Mouse (Mus musculus): ENCODE data around the gene Ogdhl.
"Not testable (repeated sequence)": the region's sequence is repeated elsewhere in the genome, so short reads cannot be mapped to it uniquely, and the experiment has no call there.

Gene Ogdhl

DNA sequence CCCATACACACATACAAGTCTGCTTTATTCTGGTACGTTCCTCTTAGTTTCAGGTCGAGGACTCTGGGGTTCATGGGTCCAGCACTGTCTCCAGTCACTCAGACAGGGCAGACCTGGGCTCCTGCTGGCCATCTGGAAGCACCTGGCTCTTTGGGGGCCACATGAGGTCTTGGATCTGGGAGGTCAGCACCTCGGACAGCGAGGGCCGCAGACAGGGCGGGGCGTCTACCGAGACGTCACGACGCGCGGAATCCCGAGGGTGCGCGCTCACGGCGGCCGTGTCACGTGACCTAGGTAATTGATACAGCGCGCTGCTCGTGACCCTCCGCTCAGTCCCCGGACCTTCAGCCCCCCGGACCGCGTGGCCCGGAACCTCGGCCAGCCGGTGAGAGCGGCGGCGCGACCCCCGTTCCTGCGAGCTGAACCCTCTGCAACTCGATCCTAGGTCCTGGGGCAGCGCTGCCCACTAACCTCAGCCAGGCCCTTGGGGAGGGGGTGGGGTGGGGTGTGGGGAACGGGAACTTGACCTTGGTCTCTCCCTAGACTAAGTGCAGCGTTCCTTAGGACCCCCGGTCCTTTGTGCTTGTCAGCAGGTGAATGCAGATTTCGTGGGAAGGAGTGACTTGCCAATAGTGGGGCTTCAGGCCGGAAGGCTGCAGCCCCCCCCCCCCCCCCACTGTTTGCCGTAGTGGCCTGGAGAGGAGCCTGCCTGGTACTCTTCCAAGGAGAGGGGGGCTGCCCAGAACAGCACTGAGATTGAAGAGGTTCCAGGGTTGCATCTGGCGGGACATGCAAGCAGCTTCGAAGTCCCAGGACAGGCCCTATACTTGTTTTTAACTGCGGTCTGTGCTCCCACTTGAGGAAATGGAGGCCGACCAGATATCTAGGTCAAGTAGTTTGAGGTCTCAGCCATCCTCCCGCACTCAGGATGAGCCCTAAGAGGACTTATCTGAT lies at the start of gene Ogdhl:
Ogdhl (plus strand) TSS at position 288 of the 954 bp plus-strand sequence.
- peak; percentile 74 for DNase-seq

DNA sequence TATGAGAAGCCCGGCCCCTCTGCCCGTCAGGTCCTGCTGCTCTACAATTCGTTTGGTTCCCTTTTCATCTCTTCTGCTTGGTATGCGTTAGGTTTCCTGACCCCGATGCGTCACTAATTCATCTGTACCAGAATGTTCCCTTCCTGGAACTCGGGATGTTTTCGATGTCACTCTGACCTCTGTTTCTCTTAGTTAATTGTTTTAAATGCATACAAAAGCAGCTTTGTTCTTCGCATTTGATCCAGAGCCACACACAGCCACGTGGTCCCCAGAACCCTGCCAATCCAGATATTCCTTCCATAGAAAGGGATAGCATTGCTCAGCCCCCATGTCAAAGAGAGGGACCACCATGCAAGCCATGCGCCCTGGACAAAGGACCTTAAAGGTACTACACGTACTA lies 20.2 kb upstream of the Ogdhl start:
- DNase-seq = no peak

DNA sequence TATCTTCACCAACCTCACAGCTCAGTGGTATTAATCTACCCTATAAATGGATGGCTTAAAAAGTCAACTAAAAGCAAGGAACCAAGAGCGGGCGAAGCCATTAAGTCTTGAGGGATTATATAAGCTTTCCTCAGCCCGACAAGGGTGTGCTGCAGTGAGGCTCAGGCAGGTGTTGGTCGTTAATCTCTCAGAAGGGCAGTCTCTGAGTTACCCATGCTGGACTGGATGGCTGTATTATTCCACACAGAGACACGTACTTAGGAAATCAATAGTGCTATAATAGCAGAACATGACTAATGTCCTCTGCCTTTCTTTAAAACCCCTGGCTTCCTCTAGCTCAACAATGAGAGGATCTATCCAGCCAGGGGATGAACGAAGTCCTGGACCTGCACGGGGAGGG lies 19.4 kb upstream of the Ogdhl start:
- DNase-seq = no peak

DNA sequence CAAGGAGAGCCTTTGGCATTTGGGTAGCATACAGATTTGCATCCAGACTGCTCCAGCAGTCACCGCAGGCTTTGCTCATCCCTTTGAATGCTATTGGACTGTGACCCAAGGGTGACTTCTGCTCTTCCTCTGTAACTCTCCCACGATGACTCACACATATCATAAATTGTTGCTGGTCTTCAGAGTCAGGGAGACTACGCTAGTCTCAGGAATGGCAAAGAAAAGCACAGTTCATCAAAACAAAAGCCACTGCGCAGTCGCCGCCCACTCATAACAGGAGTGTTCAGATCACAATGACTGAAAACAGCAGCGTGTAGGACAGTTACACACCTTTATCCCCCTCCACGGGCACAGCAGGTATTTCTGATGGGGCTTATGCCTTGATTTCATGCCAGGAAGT lies 16.9 kb upstream of the Ogdhl start:
- DNase-seq = no peak

DNA sequence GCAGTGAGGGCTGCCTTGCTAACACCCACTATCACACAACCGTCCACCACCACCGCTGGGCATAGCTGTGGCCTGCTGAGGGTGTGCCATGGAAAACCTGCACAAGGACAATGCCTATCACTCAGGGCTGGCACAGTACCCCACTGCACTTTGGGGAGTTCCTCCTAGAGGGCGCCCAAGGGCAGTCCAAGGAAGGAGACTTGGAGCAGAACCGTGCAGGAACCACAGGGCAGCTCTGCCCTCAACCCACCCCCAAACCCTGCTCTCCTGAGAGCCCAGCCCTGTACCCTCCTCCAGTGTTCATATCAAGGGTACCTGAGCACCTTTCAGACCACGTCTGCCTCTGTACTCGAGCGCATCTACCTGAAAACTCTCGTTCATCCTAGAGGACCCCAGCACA lies 11.9 kb upstream of the Ogdhl start:
- peak; percentile 59 for DNase-seq

DNA sequence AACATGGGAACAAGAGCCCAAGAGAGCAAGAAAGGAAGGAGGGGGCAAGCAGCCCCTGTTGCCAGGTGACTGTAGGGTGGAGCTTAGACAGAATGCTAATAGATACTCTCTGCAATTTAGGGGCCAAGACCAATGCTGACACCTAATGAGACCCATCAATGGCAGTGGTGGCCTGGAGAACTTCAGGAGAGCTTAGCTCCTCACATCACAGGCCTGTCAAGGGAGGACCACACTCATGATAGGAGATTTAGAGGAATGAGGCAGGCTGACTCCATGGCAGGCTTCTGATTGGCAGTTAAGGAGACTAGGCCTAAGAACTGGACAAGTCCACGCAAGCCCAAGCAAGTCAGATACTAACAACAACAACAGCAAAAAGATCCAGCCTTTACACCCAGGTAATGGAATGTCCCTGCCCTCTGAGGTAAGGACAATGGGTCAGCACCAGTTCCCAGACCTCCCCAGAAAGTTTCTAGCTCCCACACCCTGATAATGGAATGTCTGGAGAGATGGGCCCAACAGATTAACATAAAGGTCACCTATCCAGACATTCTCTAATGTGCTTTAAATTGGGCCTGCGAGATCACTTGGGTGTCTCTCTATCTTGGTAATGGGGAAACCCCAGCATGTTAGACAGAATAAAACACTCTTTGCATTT lies 10.3 kb upstream of the Ogdhl start:
- DNase-seq = no peak

DNA sequence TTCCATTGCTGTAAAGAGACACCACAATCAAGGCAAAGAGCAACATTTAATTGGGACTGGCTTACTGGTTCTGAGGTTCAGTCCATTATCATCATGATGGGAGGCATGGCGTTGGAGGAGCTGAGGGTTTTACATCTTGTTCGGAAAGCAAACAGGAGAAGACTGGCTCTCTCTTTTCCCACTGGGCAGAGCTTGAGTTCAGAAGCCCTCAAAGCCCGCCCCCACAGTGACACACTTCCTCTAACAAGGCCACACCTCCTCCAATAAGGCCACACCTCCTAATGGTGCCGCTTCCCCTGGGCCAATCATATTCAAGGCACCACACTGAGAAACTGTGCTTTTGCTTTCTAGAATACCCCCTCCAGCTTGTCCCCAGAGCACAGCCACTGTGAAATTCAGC lies 4.0 kb upstream of the Ogdhl start:
- no peak for DNase-seq

DNA sequence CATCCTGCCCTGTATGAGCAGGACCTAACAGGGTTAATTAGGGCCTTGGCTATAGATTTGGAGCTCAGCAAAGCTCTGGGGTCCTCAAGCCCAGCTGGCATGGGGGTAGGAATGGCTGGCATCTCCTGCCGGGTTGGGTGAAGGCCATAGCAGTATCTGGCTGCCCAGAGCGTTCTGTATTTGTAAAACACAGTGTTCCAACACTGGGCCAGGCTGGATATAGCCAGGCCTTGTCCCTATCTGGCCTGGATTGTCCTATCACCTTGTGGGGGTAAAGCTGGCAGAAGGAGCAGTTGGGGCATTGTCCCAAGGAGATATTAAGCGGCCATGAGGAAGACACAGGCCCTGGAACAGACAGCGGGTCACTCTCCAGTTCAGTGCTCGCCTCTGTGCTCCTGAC lies 1.4 kb downstream of the Ogdhl start:
- DNase-seq = no peak

DNA sequence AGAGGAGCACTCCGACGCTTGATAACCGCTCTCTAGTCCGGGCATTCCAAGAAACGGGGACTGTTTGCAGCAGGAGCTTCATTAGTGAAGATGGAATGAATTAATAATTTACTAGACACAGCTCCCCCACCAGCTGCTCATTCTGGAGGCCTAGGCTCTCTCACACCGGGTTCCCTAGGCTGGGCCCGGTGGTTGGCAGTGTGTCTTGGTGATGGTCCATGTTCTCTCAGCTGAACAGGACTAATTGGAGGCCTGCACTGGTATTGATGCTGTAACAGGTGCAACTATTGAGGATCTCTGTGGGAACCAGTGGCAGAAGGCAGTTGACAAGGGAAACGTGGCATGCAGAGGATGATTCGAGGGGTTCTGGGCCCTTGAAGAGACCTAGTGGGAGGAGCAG lies 5.5 kb downstream of the Ogdhl start:
- no peak for DNase-seq

DNA sequence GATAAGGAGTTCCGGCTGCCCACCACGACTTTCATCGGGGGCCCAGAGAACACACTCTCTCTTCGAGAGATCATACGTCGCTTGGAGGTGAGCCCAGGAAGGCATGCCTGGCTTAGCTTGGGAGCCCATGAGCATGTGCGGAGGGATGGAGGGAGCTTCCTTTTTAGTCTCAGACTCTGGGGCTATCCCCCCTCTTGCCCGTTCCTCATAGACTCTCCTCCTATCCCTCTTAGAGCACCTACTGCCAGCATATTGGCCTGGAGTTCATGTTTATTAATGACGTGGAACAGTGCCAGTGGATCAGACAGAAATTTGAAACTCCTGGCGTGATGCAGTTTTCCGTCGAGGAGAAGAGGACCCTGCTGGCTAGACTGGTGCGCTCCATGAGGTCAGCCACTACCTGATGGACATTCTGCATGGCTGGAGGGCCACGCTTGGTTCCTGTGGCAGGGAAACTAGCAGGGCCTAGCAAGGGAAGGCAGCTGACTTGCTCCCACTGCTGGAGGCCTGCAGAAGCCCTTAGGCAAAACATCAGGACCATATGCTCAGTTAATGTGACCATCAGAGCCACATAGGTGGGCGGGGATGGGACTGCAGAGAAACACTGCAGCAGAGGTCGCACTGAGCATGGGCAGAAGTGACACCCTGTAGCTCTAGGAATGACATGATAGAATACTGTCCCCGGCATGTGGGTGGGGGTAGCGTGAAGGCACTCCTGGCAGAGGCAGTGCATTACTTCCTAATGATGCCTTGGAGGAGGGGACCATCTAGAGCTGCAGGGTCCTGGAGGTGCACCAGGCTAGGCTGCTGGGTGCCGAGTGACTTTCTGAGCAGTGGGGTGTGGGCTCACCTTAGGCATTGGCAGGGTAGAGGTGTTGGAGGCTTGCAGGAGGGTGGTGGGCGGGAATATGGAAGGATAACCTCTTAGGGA lies 11.0 kb downstream of the Ogdhl start:
- no peak for DNase-seq

DNA sequence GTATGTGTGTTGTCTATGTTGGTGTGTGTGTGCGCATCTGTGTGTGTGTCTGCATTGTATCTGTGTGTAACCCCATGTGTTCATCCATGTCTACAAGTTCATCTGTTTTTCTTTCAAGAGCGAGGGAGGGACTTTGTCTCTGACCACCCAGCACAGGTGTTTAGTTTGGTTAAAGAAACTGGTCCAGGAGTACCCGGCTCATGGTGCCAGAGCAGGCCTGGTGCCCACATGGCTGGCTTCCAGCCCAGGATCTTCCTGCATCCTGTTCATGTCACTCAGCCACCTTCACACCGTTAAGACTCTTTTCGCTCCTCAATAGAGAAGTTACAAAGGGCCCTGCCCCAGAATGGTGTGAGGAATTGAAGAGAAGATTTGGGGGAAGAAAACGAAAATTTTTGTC lies 14.2 kb downstream of the Ogdhl start:
- DNase-seq = no peak

DNA sequence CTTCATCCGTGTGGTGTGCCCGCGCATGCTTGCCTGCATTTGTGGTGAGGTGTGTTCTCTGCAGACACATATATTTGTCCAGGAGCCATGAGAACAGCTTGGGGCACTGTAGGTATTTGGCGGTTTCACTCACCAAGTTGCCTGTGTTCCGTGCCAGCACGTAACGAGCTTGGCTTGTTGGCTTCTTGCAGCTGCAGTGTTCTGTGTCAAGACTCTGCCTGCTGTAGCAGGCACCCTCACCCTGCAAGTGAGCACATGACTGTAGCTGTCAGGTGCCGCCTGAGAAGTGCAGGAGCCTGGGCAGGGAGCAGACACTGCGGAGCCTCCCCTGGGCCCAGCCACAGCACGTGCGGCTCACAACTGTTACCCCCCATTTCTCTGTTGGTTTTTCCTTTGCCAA lies 14.7 kb downstream of the Ogdhl start:
- DNase-seq = no peak

DNA sequence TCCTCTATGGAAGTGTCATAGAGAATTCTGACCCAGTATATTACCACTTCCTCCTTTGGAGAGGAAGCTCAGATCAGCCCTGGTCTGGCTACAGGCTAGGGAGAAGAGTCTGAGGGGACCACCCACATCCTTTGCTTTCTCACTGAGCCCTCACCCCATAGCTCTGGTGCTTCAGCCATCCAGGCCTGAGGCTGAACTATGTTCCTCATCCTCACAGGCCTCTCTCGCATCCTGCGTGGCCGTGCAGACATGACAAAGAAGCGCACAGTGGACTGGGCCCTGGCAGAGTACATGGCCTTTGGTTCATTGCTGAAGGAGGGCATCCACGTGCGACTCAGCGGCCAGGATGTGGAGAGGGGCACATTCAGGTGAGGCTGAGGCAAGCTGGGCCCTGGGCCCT lies 20.0 kb downstream of the Ogdhl start:
- no peak for DNase-seq

DNA sequence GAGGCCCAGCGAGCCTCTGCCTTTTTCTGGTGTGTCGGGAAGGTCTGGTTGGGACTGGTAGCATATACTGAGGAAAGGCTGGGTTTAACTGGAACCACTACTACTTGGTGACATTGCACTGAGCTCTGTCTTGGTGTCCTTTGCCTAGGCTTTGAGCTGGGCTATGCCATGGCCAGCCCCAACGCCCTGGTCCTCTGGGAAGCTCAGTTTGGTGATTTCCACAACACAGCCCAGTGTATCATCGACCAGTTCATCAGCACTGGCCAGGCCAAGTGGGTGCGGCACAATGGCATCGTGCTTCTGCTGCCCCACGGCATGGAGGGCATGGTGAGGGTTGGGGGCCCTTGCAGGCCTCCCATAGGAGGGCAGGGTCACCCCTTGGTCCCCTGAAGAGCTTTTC lies 22.4 kb downstream of the Ogdhl start:
- no peak for DNase-seq

DNA sequence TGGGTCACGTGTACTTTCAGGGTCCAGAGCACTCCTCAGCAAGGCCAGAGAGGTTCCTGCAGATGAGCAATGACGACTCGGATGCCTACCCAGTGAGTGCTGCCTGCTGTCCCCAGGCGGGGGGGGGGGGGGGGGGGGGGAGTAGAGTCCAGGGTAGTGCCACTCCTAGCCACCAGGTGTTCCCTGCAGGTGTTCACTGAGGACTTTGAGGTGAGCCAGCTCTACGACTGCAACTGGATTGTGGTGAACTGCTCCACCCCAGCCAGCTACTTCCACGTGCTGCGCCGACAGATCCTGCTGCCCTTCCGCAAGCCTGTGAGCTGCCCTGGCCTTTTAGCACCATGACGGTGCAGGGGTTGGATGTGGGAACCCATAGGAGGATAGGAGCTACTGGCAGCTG lies 22.9 kb downstream of the Ogdhl start:
- no peak for DNase-seq

DNA sequence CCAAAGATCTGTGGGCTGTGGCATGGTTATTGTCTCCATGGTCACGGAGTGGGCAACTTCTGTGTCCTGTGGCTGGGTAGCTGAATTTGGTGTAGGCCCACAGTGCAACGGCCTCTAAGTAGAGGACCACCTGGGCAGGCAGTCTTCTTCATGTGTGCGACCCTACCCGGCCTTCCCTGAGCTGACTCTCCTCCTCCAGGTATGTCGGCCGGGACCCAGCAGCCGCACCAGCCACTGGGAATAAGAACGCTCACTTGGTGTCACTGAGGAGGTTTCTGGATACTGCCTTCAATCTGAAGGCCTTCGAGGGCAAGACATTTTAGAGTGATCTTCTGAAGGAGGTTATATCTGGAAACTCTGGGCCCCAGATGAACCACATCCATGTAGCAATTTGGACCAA lies 25.5 kb downstream of the Ogdhl start:
- DNase-seq = no peak

DNA sequence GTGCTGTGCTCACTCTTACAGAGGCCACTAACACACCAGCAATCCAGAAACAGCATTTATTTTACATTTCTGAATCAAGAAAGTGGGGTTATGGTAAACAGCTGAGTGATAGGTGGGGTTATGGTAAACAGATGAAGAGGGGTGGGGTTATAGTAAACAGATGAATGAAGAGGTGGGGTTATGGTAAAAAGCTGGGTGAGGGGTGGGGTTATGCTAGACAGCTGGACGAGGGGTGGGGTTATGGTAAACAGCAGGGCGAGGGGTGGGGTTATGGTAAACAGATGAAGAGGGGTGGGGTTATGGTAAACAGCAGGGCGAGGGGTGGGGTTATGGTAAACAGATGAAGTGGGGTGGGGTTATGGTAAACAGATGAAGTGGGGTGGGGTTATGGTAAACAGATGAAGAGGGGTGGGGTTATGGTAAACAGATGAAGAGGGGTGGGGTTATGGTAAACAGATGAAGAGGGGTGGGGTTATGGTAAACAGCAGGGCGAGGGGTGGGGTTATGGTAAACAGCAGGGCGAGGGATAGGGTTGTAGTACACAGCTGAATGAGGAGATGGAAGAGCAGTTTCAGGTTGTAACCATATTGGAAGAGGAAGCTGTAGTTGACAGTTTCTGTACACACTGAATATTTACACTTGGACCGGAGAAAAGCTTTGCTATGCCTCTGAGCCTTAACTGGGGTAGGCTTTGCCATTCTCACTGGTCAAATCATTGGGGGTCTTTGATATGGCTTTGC lies 29.5 kb downstream of the Ogdhl start:
- DNase-seq = not testable (repeated sequence)

DNA sequence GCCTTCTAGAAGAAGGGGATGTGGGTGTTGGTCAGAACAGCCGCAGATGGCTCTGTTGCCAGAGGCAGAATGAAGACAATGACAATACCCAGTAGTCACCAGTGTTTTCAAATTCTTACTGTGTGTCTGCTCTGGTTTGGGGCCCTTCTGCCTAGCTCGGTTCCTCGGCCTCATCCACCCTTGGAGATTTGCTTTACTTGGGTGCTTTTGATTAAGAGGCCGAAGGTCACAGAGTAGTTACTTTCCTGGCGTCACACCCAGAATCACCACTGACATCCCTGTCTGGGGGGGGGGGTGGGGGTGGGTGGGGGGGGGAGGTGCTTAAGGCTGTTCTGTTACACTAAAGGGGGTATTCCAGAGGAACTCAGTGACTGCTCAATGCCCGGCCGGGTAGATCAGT lies 42.5 kb downstream of the Ogdhl start:
- DNase-seq = no peak

DNA sequence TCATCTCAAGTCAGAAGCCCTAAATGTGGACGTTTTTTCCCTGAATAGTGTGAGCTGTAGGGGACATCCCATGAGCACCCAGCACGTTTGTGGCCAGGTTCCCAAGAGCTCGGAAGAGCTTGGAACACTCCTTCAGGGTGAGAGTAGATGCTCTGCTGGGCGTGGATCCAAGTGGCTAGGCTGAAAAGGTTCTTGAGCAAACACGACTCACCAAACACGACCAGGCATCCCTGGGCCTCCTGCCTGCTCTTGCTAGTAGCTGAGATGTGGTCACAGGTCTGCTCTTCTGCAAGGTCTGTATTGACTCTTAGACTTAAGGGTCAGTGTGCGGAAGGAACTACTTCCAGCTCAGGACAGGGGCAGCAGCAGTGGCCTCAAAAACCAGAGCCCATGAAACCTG lies 47.9 kb downstream of the Ogdhl start:
- no peak for DNase-seq

DNA sequence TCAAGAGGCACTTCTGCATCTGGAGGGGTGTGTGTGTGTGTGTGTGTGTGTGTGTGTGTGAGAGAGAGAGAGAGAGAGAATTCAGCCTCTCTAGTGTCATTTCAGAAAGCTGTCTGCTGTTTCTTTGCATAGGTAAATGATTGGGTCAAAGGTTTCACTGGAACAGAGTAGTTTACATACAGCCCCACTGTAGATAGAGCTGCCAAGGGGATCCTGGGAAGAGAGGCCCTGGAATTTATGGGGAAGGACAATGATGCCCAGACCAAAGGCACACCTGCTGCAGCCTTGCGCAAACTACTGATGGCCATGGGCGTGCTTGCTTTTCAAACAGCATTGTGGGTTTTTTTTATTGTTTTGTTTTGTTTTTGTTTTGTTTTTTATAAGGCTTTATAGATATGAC lies 50.7 kb downstream of the Ogdhl start:
- DNase-seq = no peak

DNA sequence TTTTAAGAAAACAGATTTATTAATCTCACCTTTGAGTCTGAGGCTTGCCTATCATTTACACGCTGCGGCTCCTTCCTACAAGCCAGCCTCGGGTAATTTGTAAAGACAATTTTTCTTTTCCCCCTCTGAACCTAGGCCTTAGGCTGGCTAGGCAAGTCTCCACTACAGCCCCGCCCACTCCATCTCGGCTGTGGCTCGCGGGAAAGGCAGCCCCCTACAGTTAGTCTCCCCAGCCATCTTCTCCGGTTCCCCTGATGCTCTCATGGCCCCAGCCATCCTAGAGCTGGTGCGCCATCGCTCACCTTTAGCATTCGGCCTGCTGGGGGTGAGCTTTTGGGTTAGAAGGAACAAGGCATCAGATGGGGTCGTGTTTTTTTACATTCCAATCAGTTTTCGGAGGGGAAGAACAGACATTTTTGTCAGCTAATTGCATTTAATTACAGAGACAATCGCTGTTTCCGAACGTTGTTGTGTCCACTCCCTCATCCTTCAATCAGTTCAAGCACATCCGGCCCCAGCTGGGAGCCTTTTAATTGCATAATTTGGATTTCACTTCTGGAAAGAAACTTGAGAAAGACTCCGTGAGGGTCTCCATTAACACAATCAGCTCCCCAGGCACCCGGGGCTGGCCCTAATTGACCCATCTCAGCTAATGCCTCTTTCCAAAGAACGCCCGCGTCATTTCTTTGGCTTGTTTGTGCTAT lies 57.7 kb downstream of the Ogdhl start:
- no peak for DNase-seq

DNA sequence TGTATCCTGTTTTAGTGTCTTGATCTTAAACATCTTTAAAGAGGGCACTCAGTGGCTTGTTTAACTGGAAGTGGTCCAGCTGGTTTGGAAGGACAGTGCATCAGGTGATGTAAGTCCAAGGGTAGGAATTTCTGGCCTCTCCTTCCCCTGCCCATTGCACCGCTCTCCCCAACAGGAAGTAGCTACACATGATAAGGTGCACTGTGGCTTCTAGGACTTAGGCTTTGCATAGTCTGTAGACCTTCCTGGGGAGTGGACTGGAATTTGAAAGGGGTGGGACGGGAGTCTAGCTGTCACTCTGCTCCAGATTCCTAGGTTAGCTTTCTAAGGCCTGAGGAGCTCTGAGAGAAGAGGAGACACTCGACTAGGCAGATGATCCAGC lies 58.3 kb downstream of the Ogdhl start:
- DNase-seq = peak; percentile 9
